Mouse (Mus musculus): Measurements from ENCODE around the gene Fmnl1.

DNA sequence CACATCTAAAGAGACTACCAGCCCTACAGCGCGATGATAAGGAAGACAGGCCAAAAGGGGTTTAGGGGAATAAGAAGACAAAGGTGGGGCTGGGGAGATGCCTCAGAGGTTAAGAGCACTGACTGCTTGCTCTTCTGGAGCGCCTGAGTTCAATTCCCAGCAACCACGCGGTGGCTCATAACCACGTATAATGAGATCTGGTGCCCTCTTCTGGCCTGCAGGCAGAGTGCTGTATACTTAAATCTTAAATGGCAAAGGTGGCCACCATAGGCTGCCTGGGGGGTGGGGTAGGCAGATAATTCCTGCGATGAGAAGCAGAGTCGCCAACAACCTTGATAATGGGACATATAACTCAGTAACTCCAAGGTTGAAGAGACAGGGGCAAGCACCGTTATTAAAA lies 66.8 kb downstream of the Fmnl1 start:
- peak; percentile 24; the same call in 1 of the 2 replicates for TF ChIP-seq CTCF (IDR thresholded peaks at IDR 0.05; ENCODE audit: extremely low read depth, insufficient read length, insufficient replicate concordance, low read depth, low read length)
- no peak for TF ChIP-seq POLR2A (IDR thresholded peaks at IDR 0.05; ENCODE audit: low read depth, low read length)

Data from small intestine, adult 2 months (tissue).